Mouse (Mus musculus) CH12F3 (cell line): ENCODE data around the gene Ubxn10.

ENCODE experiments used
- in situ Hi-C: fragments of 300-500 bp; cut with MboI; formaldehyde crosslinking; loops from 2 replicates; pipeline ENCODE4 v1.14.3; 2020; ENCODE audit warnings: low sequenced_read_pairs

Ubxn10 gene

DNA sequence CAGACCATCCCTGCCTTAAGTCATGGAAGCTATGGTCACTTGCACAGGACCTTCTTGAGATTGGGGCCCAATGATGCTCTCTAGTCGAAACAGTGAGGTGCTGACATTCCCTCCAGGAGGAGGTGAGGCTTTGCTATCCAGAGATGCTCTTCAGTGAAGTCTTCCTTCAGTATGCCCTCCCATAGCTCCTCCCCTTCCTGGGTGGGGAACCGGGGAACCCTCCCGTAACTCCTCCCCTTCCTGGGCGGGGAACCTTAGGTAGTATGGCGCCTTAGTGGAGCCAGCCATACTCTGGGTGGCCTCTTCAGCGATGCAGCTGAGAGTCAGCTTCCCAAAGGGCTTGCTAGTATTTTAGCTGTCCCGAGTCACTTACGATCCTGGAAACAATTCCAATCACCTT lies 30.3 kb downstream of the Ubxn10 start:
- in situ Hi-C loops: loop anchor here (10.0 kb wide), 2 partner anchors 148 to 262 kb away; no protein-coding TSS in a partner anchor

DNA sequence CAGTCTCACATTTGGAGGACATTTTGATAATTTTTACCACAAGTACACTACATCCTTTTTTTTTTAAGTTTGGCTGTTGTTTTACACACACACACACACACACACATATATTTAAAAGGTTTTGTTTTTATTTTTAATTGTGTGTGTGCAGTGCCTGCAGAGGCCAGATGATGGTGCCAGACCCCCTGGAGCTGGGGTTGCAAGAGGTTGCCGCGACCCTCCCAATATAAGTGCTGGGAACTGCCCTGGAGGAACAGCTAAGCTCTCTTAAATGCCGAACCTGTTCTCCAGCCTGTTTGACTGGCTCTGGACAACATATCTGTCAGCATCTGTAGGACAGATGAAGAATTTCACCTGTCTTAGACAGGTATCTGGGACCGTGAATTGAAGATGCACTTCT lies 32.8 kb downstream of the Ubxn10 start:
- in situ Hi-C loops: loop anchor here (10.0 kb wide), 2 partner anchors 151 to 259 kb away; no protein-coding TSS in a partner anchor

DNA sequence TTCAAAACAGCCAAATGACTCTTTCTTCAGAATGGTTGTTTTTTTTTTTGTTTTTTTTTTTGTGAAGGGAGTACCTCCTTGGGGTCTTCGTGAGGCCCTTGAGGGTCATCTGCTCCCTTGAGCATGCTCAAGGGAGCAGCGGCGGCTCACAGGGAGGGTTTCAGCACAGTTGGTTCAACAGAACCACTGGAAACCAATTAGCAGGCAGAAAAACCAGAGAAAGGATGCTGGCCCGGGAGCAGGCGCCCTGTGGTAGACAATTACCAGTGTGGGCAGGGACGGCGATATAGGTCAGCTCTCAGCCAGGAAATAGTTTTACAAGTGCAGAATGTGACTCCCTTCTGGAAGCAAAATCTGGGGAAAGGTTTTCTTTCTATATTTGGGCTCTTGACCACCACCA lies 33.4 kb downstream of the Ubxn10 start:
- in situ Hi-C loops: loop anchor here (10.0 kb wide), 2 partner anchors 151 to 259 kb away; no protein-coding TSS in a partner anchor

DNA sequence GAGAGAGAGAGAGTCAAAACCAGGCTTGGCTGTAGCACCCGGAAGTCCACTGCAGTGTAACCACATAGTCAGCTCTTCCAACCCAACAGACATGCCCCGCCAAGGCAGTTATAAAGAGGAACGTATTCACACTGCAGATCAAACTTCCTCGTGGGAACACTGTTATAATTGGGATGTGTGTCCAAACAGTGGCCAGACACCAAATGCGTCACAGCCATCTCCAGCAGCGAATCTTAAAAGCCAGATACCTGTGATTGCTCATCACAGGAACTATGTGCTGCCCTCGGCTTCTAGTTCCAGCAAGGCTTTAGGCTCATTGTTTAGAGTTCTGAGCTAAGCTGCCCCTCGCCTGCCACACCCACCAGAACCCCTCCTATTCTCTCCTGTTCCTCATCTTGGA lies 34.4 kb downstream of the Ubxn10 start:
- in situ Hi-C loops: loop anchor here (10.0 kb wide), 2 partner anchors 152 to 258 kb away; no protein-coding TSS in a partner anchor

DNA sequence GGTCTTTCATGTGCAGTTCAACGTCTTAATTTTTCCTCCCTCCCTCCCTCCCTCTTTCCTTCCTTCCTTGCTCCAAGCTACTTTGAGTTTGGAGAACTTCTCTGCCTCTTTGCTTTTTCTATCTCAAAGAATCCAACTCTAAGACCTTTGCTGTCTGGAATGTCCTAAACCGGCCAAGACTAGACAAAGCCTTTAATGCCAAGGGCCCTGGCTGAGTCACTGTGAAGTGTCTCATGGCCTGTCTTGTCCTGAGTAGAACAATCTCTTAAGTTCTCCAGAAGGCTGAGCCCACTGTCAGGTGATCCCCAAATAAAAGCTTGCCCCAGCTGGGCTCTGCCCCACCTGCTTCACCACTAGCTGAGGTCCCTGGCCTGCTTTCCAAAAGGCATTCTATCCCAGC lies 34.9 kb downstream of the Ubxn10 start:
- in situ Hi-C loops: loop anchor here (10.0 kb wide), 2 partner anchors 153 to 257 kb away; no protein-coding TSS in a partner anchor

DNA sequence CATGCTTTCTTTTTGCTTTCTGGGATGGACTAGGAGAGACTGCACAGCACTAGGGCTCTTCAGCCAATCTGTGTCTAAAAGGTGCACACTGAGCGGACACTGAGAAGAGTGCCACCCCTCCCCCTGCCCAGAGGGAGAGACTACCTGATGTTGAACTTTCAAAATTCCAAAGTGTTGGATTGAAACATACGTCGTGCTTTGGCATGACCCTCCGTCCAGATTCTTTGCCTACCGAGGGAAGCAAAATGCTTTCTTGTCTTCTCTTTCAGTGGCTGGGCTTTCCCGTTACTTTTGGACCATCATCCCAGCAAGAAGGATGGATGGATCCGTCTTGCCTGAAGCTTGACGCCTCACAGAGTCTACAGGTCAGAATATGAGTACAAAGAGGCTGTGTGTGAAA lies 35.9 kb downstream of the Ubxn10 start:
- in situ Hi-C loops: loop anchor here (10.0 kb wide), 2 partner anchors 154 to 256 kb away; no protein-coding TSS in a partner anchor

DNA sequence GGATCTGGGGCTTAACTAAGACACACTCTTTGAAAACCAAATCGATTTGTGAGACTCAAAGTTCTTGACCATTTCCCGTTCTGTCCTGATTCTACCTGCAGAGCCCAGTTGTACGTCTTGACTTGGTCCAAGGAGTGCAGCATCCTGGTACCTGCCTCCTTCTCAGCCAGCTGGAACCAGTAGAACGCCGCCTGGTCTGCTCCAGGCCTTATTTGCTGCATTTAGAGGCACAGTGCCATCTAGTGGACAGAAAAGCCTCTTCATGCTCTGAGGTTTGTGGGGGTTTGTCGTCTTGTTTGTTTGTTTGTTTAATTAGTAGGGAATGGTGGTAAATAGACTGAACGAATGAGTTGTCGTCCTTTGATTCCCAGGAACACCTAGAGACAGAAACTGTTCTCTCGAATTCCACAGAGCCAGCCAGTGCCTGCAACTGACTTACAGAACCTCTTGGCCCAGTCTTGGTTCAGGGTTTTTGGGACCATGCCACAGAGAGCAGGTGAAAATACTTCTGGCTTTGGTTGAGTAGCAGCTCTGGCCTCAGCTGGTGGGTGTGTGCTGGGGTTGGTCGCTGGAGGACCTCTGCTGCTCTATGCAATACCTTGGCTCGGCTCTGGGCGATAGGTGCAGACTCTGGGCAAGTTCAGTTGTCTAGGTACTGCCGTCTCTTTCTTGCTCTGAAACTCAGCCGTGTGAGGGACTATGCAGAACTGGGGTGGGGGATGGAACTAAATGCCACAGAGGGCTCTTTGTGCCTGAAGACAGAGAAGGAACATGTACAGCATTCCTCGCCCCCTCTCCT lies 36.6 kb downstream of the Ubxn10 start:
- in situ Hi-C loops: loop anchor here (10.0 kb wide), 2 partner anchors 154 to 256 kb away; no protein-coding TSS in a partner anchor

DNA sequence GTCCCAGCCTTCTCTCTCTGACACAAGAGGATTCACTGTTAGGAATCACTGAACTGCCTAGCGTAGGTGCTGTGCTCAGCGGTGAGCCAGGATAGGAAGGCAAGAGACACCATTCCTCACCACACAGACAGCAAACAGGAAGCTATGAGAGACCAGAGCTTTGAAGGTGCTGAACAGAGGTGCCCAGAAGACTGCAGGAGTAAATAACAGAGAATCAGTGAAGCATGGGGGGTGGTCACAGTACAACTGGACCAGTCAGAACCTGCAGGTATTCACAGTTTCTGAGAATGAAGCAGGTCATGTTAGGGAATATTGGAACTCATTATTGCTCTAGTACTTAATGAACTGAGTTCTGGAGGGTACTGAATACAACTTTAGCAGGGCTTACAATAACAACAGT lies 38.7 kb downstream of the Ubxn10 start:
- in situ Hi-C loops: no loop called here

DNA sequence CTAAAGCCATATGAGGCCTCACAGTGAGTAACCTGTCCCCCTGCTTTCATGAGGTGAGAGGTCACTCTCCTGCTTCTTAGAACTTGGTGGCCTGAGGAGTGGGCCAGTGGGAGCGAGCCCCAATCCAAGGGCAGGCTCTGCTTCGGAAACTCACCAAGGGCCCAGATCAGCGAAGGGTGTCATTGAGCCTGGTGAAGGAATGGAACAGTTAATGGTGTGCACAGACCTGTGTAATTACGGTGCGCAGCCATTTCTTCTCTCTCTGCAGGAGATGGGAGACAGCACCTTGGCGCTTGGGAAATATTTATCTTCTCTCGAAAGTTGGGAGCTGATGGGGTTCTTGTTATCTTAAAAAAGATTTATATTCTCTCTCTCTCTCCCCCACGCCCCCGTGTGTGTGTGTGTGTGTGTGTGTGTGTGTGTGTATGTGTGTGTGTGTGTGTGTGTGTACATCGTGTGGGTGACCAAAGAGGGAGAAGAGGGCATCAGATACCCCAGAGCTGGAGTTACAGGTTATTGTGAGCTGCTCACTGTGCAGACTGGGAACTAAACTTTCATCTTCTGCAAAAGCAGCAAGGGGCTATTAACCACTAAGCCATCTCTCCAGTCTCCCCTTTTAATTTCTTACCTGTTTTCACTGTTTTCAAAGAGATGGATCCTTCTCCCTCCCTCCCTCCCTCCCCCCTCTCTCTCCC lies 39.7 kb downstream of the Ubxn10 start:
- in situ Hi-C loops: no loop called here

DNA sequence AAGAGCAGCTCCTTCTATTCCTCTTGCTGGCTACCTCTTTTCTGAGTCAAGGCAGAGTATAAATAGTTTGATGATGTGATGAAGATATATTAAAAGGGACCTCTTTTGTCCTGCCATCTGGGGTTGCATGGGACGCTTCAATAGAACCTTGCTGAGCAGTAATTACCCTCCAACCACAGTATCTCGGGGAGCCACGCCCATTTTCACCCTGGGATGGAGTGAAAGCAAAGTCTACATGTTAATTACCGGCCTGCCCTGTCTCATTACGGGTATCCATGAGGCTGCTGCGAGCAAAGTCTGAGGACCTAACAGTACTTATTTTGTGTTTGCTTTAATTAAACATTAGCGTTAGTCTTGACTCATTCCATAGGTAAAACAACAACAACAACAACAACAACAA lies 40.2 kb downstream of the Ubxn10 start:
- in situ Hi-C loops: no loop called here

DNA sequence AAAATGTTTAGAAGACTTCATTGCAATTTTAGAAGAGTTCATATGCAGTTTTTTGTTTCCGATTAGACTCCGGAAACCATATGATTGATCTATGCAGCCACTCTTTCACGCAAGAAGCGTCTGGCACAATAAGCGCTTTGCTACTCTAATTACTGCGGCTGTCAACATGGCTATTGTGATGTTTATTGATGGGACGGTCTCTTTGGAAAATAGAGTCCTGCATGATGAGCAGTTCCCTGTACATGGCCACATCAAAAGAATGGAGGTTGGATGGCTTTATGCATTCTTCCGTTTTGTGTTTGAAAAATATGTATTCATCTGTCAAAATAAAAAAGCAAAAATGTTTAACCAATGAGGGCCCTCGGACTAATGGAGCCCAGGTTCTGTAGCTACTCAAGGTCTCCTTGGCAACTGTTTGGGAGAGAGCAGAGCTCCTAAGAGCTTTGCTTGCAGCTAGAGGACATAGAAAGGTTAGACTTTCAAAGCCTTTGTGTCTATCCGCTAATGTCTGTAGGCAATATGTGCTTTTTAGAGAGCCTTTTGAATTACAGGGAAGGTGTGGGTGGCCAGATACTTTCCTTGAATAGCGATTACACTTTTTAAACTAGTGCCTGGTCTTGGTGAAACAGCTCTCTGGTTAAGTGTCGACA lies 43.8 kb downstream of the Ubxn10 start:
- in situ Hi-C loops: no loop called here

DNA sequence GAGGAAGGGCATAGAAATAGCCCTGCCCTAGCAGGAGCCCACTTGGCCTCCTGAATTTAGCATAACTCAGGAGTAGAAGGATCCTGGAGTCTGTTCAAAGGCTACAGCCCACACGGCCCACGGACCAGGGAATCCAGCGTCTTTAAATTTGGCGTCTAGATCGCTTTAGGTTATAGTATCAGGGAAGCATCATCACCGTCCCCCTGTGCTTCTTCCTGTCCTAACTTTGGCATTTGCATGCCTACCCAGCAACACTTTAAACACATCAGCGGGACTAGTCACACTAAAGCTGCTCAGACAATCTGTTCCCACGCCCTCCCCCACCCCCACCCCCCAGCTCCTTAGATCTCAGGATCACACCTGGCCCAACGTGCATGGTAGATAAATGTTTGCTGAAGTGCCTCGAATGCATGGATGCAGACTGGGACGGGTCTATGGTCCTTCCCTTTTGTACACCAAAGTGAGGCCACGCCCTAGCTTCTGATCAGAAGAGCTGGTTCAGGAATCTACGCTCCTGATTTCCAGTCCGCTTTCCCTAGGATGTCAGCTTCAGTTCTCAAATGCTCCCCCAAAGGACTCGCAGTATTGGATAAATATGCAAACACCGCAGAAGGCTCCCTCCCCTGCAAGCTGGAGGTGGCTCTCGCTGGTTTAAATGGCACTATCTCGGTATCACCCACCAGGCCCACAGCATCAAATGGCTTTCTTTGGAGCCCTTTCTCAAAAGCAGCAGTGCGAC lies 45.4 kb downstream of the Ubxn10 start:
- in situ Hi-C loops: no loop called here

DNA sequence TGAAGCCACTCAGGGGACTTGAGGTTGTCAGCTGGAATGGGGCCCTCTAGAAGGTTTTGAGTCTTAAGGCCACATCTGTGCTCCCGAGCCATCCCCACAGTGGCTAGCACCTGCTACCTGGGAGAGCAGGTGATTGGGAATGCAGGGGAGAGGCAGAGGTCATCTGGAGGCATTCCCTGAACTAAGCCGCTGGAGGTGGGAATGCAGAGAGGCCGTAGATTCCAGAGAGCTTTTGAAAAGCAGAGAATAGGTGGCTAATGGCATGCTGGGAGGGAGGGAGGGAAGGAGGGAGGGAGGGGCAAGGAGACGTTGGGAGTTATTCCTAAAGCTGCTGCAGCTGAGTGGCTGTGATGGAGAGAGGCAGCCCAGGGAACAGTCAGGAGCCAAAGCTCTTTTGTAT lies 46.4 kb downstream of the Ubxn10 start:
- in situ Hi-C loops: no loop called here

DNA sequence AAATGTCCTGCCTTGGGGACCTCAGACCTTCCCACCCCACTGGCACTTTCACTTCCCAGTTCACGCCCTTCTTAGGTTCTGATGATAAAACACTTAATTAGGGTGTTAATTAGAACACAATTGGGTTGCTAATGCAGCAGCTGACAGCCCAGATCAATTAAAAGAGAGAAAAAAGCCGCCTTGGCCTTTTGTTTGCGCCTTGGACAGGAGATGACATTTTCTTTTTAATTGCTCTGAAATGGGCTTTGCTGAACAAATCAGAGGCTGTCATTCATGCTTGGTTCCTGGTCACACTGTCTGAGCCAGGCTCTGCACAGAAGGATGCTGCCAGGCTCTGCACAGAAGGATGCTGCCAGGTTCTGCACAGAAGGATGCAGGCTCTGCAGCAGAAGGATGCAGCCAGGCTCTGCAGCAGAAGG lies 47.9 kb downstream of the Ubxn10 start:
- in situ Hi-C loops: no loop called here

DNA sequence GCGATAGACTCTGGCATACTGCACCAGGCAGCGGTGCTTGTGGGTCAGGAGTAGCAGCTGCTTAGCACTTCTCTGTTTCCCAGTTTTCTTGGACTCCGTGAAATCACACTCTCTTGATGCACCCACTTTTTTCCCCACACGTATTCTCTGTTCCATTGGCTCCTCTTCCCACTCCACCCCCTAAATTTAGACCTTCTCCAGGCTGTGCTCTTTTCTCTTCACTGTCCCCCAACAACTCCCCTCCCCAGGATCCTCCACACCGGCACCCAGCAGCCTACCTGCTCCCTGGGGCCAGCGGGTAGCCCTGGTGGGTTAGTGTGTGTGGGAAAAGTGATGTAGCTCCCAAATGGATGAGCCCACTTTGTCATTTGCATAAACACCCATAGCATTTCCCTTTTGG lies 51.2 kb downstream of the Ubxn10 start:
- in situ Hi-C loops: no loop called here

DNA sequence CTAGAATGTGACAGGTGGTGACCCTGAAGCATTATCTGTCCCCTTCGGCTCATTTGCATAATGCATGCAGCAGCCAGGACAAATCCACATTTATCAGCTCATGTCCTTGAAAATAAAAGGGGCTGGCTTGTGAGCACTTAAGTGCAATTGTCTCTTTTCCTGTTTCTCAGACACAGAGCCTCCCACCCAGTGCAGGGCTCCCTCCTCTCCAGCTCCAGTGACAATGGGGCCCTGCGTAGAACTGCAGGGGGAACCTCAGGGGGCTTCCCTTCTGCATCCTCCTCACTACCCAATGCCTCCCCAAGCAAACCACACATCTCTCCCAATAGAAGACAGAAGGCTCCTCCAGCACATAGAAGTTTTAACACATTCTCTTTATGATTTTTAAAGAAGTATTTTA lies 54.2 kb downstream of the Ubxn10 start:
- in situ Hi-C loops: no loop called here

DNA sequence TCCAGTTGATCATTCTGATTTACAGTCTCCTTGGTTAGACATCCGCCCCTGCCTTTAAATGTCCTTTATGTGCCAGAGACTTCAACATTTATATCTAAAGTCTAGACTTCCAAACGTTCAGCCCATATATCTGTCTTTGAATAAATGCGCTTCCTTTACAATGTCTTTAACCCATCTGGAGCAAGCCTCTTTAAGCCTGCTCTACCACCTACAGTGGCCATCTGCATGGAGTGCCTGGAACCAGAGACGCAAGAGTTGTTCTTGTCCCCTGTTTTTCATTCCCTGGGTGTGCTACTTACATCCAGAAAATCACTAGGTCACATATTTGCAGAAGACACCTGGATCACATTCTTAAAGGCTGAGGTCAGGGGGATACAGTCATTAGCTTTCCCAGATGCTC lies 56.8 kb downstream of the Ubxn10 start:
- in situ Hi-C loops: no loop called here

DNA sequence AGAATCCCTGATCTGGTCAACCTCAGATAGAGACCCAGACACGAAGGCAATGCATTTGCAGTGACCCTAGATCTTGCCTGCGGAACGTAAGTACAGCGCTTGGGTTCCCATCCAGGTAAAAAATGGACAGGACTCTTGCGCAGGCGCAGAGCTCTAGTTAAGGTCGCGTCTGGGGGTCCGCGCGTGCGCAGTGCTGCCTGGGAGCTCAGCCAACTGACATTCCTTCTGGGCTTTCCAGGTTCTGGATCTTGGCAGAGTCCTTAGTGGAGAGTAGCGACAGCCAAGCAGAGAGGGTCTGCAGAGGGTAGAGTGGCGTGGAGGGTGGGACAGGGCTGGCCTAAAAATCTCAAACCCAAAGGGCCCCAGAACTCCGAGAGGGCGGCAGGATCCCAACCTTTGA lies 59.4 kb downstream of the Ubxn10 start:
- in situ Hi-C loops: no loop called here

DNA sequence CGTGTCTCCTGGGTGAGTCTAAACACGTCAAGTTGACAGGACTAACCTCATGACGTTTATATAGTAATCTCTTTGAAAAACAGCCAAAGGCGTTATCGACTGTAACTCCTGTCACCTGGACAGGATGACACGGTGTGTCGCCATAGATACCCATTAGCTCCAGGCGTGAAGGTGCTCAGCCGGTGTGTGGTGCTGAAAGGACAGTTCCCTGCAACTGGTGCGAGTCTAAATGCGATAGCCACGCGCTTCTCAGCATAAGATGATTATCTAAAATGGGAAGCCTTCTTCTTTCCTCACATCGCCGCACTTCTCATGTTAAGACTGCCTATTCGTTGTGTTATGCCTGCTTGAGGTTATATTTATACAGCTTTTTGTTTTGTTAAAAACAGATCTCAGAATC lies 60.5 kb downstream of the Ubxn10 start:
- in situ Hi-C loops: no loop called here

DNA sequence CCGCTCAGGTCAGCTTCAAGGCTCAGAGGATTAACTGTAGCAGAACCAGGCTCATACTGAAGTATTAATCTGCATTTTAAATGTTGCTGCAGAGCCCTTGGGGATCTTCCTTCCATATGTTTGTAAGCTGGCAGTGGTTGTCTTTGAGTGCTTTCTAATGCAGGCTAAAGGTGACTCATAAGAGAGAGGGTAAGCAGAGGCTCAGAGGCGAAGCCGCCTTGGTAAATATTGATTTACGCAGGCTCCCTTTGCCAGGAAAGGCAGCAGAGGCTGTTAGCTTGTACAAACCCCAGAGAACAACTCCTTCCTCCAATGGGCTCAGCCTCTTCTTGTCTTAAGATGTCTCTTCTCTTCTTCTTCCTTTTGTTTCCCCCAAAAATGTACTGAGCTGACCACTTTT lies 64.8 kb downstream of the Ubxn10 start:
- in situ Hi-C loops: no loop called here
